Mouse (Mus musculus): ENCODE measurements around the gene Ppib. TPM values are rescaled to one million over a fixed set of nuclear protein-coding genes. Genes with fewer than 3 reads are reported as not detected.

Ppib gene
- polyA plus RNA-seq (2014; fragmentation: Nextera tagmentation; extraction: Ambion mirVana) = 801 and 834 TPM in 2 replicates

DNA sequence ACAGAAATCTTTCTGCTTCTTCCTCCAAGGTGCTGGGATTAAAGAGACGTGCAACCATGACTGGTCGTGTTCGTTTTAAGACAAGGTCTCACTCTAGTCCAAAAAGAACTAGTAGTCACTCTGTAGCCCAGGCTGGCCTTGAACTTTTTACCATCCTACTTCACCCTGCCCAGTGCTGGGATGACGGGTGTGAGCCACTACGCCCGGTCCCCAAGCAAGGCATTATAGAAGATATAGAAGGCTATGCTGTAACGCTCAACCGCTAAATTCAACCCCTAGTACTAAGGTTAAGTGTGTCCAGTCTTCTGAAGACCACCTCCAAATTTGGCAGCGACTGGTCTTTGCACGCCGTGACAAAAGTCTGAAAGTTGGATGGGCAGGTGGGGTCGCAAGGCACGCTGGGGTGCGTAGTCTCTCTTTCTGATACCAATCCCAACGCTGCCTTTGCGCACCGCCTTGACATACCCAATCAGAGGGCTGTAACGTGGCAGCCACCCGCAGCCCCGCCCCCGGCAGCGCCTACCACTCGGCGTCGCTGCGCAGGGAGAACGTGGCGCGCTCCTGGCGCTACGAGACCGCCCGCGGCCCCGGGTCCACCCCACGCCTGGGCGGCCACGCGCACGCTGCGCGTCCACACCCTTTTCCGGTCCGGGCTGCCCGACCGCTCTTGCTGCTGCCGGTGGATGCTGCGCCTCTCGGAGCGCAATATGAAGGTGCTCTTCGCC lies at the start of gene Ppib:
TSS of gene Ppib (plus strand) at position 640 of the 725 bp plus-strand sequence.
- Histone ChIP-seq H3K27ac (replicated peaks; ENCODE audit: low read depth, low read length) (peak within 1 kb of the TSS; percentile 74), H3K27me3 (replicated peaks; ENCODE audit: control insufficient read depth, insufficient read depth, low read length) (no peaks in the 10 kb centered on the region), H3K4me3 (ENCODE audit: low read depth, low read length) (peak within 1 kb of the TSS; percentile 70), H3K36me3 (ENCODE audit: control insufficient read depth, insufficient read depth, low read length) (peaks cover 28% of the 10 kb centered on the region), H3K4me2 (ENCODE audit: low read depth, low read length) (peak within 1 kb of the TSS; percentile 77), H3K9me3 (ENCODE audit: control insufficient read depth, low read length) (no peaks in the 10 kb centered on the region), H3K9ac (ENCODE audit: low read depth, low read length) (peak within 1 kb of the TSS; percentile 82), H3K4me1 (ENCODE audit: control insufficient read depth, insufficient read depth, low read length) (peaks cover 12% of the 10 kb centered on the region)
- DNase-seq (ENCODE audit: low spot score) = peak; percentile 99
- peak; percentile 99 for ATAC-seq (ENCODE audit: low read depth)
- 3% methylated on average over 31 of the region's 51 CpGs for WGBS

DNA sequence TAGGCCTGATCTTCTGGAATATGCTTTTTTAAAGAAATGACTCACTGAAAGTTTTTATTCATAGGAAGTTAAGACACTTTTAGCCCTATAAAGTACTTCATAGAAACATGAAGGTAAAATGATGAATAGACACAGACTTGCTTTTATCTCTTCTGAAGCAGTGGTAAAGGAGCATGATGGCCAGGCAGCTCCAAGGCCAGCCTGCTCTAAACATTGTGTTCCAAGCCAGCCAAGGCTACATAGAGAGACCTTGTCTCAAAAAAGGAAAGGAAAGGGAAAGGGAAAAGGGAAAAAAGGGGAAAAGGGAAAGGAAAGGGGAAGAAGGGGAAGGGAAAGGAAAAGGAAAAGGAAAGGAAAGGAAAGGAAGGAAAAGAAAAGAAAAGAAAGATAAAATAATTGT lies 39.4 kb upstream of the Ppib start:
- Histone ChIP-seq H3K9me3 (ENCODE audit: control insufficient read depth, low read length) (no peaks in the 10 kb centered on the region), H3K27me3 (replicated peaks; ENCODE audit: control insufficient read depth, insufficient read depth, low read length) (no peaks in the 10 kb centered on the region), H3K4me2 (ENCODE audit: low read depth, low read length) (no peak overlapping the region), H3K9ac (ENCODE audit: low read depth, low read length) (no peak overlapping the region), H3K4me3 (ENCODE audit: low read depth, low read length) (no peak overlapping the region), H3K4me1 (ENCODE audit: control insufficient read depth, insufficient read depth, low read length) (no peaks in the 10 kb centered on the region), H3K27ac (replicated peaks; ENCODE audit: low read depth, low read length) (no peak overlapping the region), H3K36me3 (ENCODE audit: control insufficient read depth, insufficient read depth, low read length) (peaks cover 31% of the 10 kb centered on the region)
- ATAC-seq (ENCODE audit: low read depth) (no peak), DNase-seq (ENCODE audit: low spot score) (no peak)

DNA sequence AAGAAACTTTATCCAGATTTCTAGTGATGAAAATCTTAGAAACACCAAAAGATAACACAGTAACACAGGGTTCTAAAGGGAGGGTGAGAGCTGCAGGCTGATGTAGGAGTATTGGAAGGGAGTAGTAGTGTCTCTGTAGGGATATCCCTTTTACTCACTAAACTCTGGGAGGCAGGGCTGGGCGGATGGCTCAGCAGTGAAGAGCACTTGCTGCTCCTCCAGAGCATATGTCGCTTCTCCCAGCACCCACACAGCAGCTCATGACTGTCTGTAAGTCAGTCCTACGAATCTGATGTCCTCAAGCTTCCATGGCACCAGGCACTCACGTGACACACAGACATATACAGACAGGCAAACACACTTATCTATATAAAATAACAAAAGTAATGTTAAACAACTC lies 21.9 kb upstream of the Ppib start:
- H3K4me1 ChIP-seq (ENCODE audit: control insufficient read depth, insufficient read depth, low read length) = no peaks in the 10 kb centered on the region
- DNase-seq (ENCODE audit: low spot score) = no peak
- no peak overlapping the region for H3K4me2 ChIP-seq (ENCODE audit: low read depth, low read length)
- H3K36me3 ChIP-seq (ENCODE audit: control insufficient read depth, insufficient read depth, low read length) = peaks cover 44% of the 10 kb centered on the region
- H3K27ac ChIP-seq (replicated peaks; ENCODE audit: low read depth, low read length) = no peak overlapping the region
- no peak overlapping the region for H3K9ac ChIP-seq (ENCODE audit: low read depth, low read length)
- no peak for ATAC-seq (ENCODE audit: low read depth)
- 89% methylated on average over 4 of the region's 4 CpGs for WGBS
- no peak overlapping the region for H3K4me3 ChIP-seq (ENCODE audit: low read depth, low read length)
- no peaks in the 10 kb centered on the region for H3K27me3 ChIP-seq (replicated peaks; ENCODE audit: control insufficient read depth, insufficient read depth, low read length)
- H3K9me3 ChIP-seq (ENCODE audit: control insufficient read depth, low read length) = no peaks in the 10 kb centered on the region

DNA sequence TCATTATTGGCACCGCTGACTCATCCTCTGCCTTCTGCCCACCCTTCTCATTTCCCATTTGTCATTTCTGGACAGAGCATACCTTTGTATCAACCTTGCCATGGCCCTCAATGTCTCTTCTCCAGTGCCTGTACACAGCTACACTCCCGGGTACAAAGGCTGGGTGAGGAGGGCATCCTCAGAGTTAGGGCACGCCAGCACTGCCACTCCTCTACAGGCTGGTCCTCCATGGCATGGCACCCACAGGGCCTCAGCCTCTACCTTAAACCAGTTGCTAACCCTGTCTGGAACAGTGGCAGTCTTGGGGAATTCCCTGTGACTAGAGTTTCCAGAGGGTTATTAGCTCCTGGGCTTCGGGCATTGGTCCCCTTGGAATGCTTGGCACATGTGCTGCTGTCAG lies 21.4 kb upstream of the Ppib start:
- Histone ChIP-seq H3K36me3 (ENCODE audit: control insufficient read depth, insufficient read depth, low read length) (peaks cover 39% of the 10 kb centered on the region), H3K4me3 (ENCODE audit: low read depth, low read length) (no peak overlapping the region), H3K4me1 (ENCODE audit: control insufficient read depth, insufficient read depth, low read length) (no peaks in the 10 kb centered on the region), H3K9ac (ENCODE audit: low read depth, low read length) (no peak overlapping the region), H3K27me3 (replicated peaks; ENCODE audit: control insufficient read depth, insufficient read depth, low read length) (no peaks in the 10 kb centered on the region), H3K9me3 (ENCODE audit: control insufficient read depth, low read length) (no peaks in the 10 kb centered on the region), H3K4me2 (ENCODE audit: low read depth, low read length) (no peak overlapping the region), H3K27ac (replicated peaks; ENCODE audit: low read depth, low read length) (no peak overlapping the region)
- DNase-seq (ENCODE audit: low spot score) (no peak), ATAC-seq (ENCODE audit: low read depth) (no peak)
- 95% methylated on average over 4 of the region's 4 CpGs for WGBS

DNA sequence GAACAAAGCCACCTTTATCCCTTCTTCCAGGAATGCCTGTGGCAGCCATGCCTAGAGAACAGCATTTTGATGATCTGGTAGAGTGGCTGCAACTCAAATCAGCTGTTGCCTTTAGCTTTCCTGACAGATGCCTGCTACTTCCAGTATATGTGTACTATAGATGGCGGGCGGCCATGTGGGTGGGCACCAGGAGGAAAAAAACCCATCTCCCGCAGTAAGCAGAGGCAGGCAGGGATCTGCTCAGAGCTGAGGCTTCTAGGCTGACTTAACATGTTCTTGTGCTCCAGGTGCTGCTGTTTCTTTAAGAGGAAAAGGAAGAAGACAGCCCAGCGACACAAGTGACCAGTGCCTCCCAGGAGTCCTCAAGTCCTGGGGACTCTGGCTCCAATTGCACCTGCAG lies 20.7 kb upstream of the Ppib start:
- no peak for DNase-seq (ENCODE audit: low spot score)
- Histone ChIP-seq H3K27me3 (replicated peaks; ENCODE audit: control insufficient read depth, insufficient read depth, low read length) (no peaks in the 10 kb centered on the region), H3K4me1 (ENCODE audit: control insufficient read depth, insufficient read depth, low read length) (no peaks in the 10 kb centered on the region), H3K9ac (ENCODE audit: low read depth, low read length) (no peak overlapping the region), H3K4me2 (ENCODE audit: low read depth, low read length) (no peak overlapping the region), H3K27ac (replicated peaks; ENCODE audit: low read depth, low read length) (no peak overlapping the region), H3K4me3 (ENCODE audit: low read depth, low read length) (no peak overlapping the region), H3K36me3 (ENCODE audit: control insufficient read depth, insufficient read depth, low read length) (peaks cover 34% of the 10 kb centered on the region), H3K9me3 (ENCODE audit: control insufficient read depth, low read length) (no peaks in the 10 kb centered on the region)
- WGBS = 75% methylated on average over 4 of the region's 4 CpGs
- no peak for ATAC-seq (ENCODE audit: low read depth)

DNA sequence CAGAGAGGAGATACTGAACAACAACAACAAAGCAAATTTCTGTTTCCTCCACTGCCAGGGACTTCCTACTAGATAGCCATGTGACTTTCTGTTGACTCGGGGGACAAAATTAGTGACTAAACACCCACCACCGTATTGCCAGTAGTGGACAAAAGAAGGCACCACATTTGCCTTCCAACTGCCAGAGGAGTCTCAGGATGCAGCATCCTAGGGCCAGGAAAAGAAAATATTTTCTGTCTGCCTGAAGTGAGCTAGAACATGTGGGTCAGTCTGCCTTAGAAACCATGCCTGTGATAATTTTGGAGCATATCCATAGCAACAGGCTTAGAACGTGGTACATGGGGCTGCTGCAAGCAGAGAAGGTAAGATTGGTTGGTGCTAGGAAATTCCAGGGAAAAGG lies 19.2 kb upstream of the Ppib start:
- no peak for ATAC-seq (ENCODE audit: low read depth)
- Histone ChIP-seq H3K36me3 (ENCODE audit: control insufficient read depth, insufficient read depth, low read length) (peaks cover 33% of the 10 kb centered on the region), H3K9me3 (ENCODE audit: control insufficient read depth, low read length) (no peaks in the 10 kb centered on the region), H3K4me2 (ENCODE audit: low read depth, low read length) (no peak overlapping the region), H3K4me1 (ENCODE audit: control insufficient read depth, insufficient read depth, low read length) (no peaks in the 10 kb centered on the region), H3K9ac (ENCODE audit: low read depth, low read length) (no peak overlapping the region), H3K27ac (replicated peaks; ENCODE audit: low read depth, low read length) (no peak overlapping the region), H3K4me3 (ENCODE audit: low read depth, low read length) (no peak overlapping the region), H3K27me3 (replicated peaks; ENCODE audit: control insufficient read depth, insufficient read depth, low read length) (no peaks in the 10 kb centered on the region)
- DNase-seq (ENCODE audit: low spot score) = no peak
- 83% methylated on average over 3 of the region's 3 CpGs for WGBS

DNA sequence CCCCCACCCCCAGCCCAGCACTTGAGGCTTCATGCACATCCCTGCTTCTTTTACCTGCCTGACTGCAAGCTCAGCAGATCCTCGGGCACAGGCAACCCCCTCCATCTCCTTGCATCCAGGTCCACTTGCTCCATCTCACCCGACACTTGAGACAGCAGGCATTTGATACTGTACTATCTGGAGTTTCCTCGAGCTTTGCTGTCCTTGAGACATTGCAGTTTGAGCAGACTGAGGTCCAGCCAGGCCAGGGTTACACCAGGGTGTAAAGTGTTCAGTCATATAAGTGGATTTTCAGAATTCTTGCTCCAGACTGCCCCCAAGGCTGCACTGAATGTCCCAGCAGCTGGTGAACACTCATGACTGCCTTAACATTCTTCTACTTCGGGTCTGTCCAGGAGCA lies 17.7 kb upstream of the Ppib start:
- Histone ChIP-seq H3K36me3 (ENCODE audit: control insufficient read depth, insufficient read depth, low read length) (peaks cover 33% of the 10 kb centered on the region), H3K27me3 (replicated peaks; ENCODE audit: control insufficient read depth, insufficient read depth, low read length) (no peaks in the 10 kb centered on the region), H3K4me3 (ENCODE audit: low read depth, low read length) (no peak overlapping the region), H3K9me3 (ENCODE audit: control insufficient read depth, low read length) (no peaks in the 10 kb centered on the region), H3K4me1 (ENCODE audit: control insufficient read depth, insufficient read depth, low read length) (no peaks in the 10 kb centered on the region), H3K4me2 (ENCODE audit: low read depth, low read length) (no peak overlapping the region), H3K27ac (replicated peaks; ENCODE audit: low read depth, low read length) (no peak overlapping the region), H3K9ac (ENCODE audit: low read depth, low read length) (no peak overlapping the region)
- DNase-seq (ENCODE audit: low spot score) = no peak
- 72% methylated on average over 4 of the region's 4 CpGs for WGBS
- ATAC-seq (ENCODE audit: low read depth) = no peak

DNA sequence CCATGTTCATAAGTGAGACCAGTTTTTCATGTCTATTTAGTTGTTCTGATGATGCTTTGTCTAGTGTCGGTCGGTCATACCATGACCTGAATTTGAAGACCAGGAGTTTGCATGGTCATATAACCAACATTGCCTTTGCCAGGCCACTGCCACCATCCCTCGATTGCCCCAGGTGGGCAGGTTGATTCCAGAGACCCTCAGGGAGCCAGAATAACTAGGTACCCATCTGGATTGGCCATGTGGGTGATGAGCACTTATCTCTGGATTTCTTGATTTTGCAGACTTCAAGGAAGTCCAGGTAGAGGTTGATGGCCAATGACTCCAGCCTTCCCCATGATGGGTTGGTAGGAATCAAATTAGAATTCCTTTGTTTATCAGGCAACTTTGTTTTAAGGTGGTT lies 16.8 kb upstream of the Ppib start:
- Histone ChIP-seq H3K36me3 (ENCODE audit: control insufficient read depth, insufficient read depth, low read length) (peaks cover 30% of the 10 kb centered on the region), H3K9me3 (ENCODE audit: control insufficient read depth, low read length) (no peaks in the 10 kb centered on the region), H3K4me1 (ENCODE audit: control insufficient read depth, insufficient read depth, low read length) (no peaks in the 10 kb centered on the region), H3K27me3 (replicated peaks; ENCODE audit: control insufficient read depth, insufficient read depth, low read length) (no peaks in the 10 kb centered on the region), H3K27ac (replicated peaks; ENCODE audit: low read depth, low read length) (no peak overlapping the region), H3K4me3 (ENCODE audit: low read depth, low read length) (no peak overlapping the region), H3K4me2 (ENCODE audit: low read depth, low read length) (no peak overlapping the region), H3K9ac (ENCODE audit: low read depth, low read length) (no peak overlapping the region)
- 97% methylated on average over 3 of the region's 3 CpGs for WGBS
- no peak for DNase-seq (ENCODE audit: low spot score)
- ATAC-seq (ENCODE audit: low read depth) = no peak

DNA sequence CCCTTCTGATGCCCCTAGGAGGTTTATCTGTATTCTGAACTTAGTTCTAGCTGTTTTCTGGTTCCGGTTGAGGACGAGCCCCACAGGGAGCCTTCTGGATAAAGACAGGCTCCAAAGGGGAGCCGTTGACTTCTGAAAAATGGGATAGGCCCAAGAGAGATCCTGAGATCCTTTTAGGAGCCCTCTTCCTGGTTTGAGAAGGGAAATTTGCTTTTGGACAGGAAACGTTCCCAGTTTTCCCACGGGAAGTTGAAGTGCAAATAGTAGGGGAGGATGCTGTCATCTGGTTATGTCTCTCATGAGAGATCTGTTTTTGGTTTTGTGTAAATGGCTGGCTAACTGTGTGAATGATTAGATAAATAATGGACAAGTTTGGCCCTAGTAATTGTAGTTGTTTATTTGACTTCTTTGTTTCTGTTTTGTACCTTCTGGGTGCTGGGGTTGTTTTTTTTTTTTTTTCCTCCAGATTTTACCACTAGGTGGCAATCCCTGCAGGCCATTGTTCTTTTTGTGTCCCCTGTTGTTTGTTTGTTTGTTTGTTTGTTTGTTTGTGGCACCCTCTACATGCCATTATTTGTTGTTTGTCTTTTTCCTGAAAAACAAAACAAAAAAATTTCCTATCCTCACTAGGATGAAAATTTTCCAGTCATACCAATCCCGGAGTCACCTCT lies 10.0 kb upstream of the Ppib start:
- H3K4me2 ChIP-seq (ENCODE audit: low read depth, low read length) = no peak overlapping the region
- no peak overlapping the region for H3K4me3 ChIP-seq (ENCODE audit: low read depth, low read length)
- H3K4me1 ChIP-seq (ENCODE audit: control insufficient read depth, insufficient read depth, low read length) = no peaks in the 10 kb centered on the region
- DNase-seq (ENCODE audit: low spot score) = no peak
- no peaks in the 10 kb centered on the region for H3K27me3 ChIP-seq (replicated peaks; ENCODE audit: control insufficient read depth, insufficient read depth, low read length)
- WGBS = 62% methylated on average over 6 of the region's 6 CpGs
- H3K9ac ChIP-seq (ENCODE audit: low read depth, low read length) = no peak overlapping the region
- ATAC-seq (ENCODE audit: low read depth) = no peak
- 0 out of 2 replicates have a peak, but pooled peaks cover 1% of the 10 kb centered on the region for H3K36me3 ChIP-seq (ENCODE audit: control insufficient read depth, insufficient read depth, low read length)
- H3K9me3 ChIP-seq (ENCODE audit: control insufficient read depth, low read length) = no peaks in the 10 kb centered on the region
- no peak overlapping the region for H3K27ac ChIP-seq (replicated peaks; ENCODE audit: low read depth, low read length)
